Mouse (Mus musculus) lung, postnatal 0 days (tissue): ENCODE measurements around the gene Gm20388.

Source experiments
- CTCF ChIP-seq: IDR thresholded peaks from 2 replicates; pipeline ENCODE4 v1.5.1; 2016; ENCODE audit warnings: antibody characterized with exemption, mild to moderate bottlenecking
- EP300 ChIP-seq: IDR thresholded peaks from 2 replicates; pipeline ENCODE4 v1.6.1; 2016; ENCODE audit warnings: antibody characterized with exemption, mild to moderate bottlenecking, control low read depth

DNA sequence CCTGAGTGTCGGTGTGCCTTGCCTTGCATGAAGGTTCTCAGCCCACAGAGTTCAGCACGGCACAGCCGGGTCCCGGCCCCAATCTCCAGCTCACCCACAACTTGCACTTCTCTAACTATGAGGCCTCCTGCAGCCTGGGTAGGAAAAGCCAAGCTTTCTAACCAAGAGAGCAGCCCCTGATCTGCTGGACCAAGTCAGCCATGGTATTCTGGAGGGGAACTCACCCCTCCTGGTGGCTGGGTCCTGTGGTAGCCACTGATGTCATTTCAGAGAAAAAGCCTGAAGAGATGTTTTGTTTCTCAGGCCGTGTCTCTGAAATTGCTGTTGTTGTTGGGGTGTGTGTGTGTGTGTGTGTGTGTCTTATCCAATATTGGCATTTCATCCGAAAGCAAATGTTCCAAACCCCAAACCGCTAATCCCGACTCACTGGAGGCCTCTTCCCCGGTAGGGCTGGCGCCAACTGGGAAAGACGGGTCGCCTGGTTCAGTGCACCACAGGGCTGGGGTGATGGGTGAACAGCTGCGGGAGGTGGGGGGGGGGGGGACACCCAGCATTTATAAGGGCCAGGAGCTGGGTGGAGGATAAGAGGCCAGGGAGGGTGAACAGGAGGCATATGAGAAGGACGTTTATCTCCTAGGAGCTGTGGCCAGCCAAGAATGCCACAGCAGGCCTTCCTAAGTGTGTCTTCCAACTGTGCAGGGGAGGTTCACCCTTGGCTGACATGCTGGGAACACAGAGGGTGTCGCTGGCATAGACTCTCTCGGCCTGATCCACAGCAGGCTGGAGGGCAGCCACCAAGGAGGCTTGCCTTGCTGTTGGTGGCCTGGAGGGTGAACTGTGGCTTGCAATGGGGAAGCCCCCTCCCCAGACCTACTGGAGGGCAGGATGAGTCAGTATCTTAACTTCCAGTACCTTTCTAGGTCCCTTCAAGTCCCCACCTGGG is 1286.4 kb downstream of the Gm20388 start:
- TF ChIP-seq EP300 (no peak), CTCF (peak; percentile 23; the same call in 1 of the 2 replicates)
